Mouse (Mus musculus) midbrain, embryonic 14.5 days (tissue): ENCODE measurements at regions not wholly inside any gene's neighbourhood (a gene's known extent, or its start where the extent isn't known, plus 50 kb on each side); places are given as distances from the start of the nearest gene placed in this dataset.

ENCODE experiments used
- ATAC-seq: fragments of 200-750 bp; cut with Nextera tagmentation; 2 replicates; pipeline ENCODE4 v1.8.0; 2017; ENCODE audit warnings: moderate number of reproducible peaks, moderate library complexity; ENCODE audit not compliant: low FRiP score, low TSS enrichment
- DNase-seq: peaks from one replicate; pipeline ENCODE4 v3.0.0-alpha.2; 2015
- H3K27ac ChIP-seq: fragments of 300-500 bp; sonication (generic); replicated peaks from 2 replicates; pipeline ENCODE4 v1.5.1; 2014; ENCODE audit warnings: mild to moderate bottlenecking, low read depth, low read length, moderate library complexity
- H3K27me3 ChIP-seq: fragments of 300-500 bp; sonication (generic); 2 replicates; pipeline ENCODE4 v1.6.1; 2014; ENCODE audit warnings: low read length, control low read depth, mixed read lengths; ENCODE audit not compliant: control insufficient read depth, insufficient read depth
- H3K36me3 ChIP-seq: fragments of 300-500 bp; sonication (generic); 2 replicates; pipeline ENCODE4 v1.6.1; 2014; ENCODE audit warnings: low read length, control low read depth; ENCODE audit not compliant: control insufficient read depth, insufficient read depth
- H3K4me1 ChIP-seq: fragments of 300-500 bp; sonication (generic); 2 replicates; pipeline ENCODE4 v1.6.1; 2014; ENCODE audit warnings: mild to moderate bottlenecking, antibody characterized with exemption, low read length, control low read depth; ENCODE audit not compliant: control insufficient read depth, insufficient read depth
- H3K4me2 ChIP-seq: fragments of 300-500 bp; sonication (generic); 2 replicates; pipeline ENCODE4 v1.6.1; 2014; ENCODE audit warnings: mild to moderate bottlenecking, low read length, moderate library complexity
- H3K4me3 ChIP-seq: fragments of 300-500 bp; sonication (generic); replicated peaks from 2 replicates; pipeline ENCODE4 v1.5.1; 2014; ENCODE audit warnings: low read depth, low read length
- H3K9ac ChIP-seq: fragments of 300-500 bp; sonication (generic); replicated peaks from 2 replicates; pipeline ENCODE4 v1.6.1; 2014; ENCODE audit warnings: mild to moderate bottlenecking, low read length, moderate library complexity
- H3K9me3 ChIP-seq: fragments of 300-500 bp; sonication (generic); 2 replicates; pipeline ENCODE4 v1.6.1; 2016; ENCODE audit warnings: low read length, control low read depth, mixed read lengths; ENCODE audit not compliant: control insufficient read depth
- WGBS: fragments of 180-500 bp; shearing (Covaris S2); extraction: QIAGEN DNeasy Blood & Tissue Kit; methylation state at CpG from one replicate; pipeline ENCODE4 v1.1.7; 2014; 5-methylcytosine and 5-hydroxymethylcytosine counted together

DNA sequence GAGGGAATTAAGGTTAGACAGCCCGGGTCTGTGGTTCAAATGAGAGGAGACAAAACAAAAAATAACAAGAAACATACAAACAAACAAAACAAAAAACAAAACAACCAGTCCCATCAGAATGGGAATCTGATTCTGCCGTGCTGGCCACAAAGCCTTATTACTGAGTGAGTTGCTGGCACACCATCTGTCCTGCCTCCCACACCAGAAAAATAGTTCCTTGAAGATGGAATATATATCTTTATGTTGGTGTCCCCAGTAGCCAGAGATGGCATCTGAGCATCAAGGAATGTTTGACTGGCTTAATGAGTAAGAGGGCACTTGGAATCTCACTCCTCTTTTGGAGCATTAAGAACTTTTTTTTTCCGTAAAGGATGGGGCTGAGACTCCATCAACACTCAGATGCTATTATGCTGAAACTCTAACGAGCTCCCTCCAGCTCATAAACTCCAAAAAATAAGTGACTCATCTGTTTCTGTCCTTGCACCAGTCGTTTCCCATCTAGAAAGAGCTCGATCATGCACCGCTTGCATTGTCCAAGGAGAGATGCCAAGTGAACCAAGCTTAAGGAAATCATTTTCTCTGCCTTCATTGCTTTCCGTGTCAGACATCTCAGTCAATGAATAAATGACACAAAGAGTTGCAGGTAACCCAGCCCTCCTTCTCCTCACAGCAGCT is 329.0 kb upstream of the Kdm8 start:
- DNase-seq: no peak
- no peak overlapping the region for H3K27ac ChIP-seq
- no peak overlapping the region for H3K4me2 ChIP-seq
- 86% methylated on average over 8 of the region's 8 CpGs for WGBS
- no peaks in the 10 kb centered on the region for H3K9me3 ChIP-seq
- no peaks in the 10 kb centered on the region for H3K36me3 ChIP-seq
- H3K4me3 ChIP-seq: no peak overlapping the region
- no peak for ATAC-seq
- no peaks in the 10 kb centered on the region for H3K27me3 ChIP-seq
- no peak overlapping the region for H3K9ac ChIP-seq
- no peaks in the 10 kb centered on the region for H3K4me1 ChIP-seq

DNA sequence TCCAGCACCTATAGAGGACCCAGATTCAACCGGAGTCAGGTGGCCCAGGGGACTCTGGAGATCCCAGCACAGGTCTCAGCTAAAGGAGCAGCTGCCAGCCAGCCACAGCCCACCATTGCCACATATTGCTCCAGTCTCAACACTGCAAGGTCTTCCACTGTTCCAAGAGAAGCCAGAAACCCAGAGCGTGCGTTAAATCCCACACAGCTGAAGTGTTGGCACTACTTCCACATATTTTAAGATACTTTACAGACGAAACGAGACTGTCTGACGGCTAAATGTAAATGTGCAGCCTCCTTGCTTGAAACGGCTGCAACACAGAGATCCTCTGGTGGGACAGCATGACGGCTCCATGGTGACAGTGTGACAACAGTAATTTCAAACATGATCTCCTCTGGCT is 327.3 kb upstream of the Kdm8 start:
- WGBS: 84% methylated on average over 8 of the region's 8 CpGs
- Histone ChIP-seq H3K9me3 (no peaks in the 10 kb centered on the region), H3K4me1 (no peaks in the 10 kb centered on the region), H3K9ac (no peak overlapping the region), H3K4me3 (no peak overlapping the region), H3K27me3 (no peaks in the 10 kb centered on the region), H3K36me3 (no peaks in the 10 kb centered on the region), H3K4me2 (no peak overlapping the region), H3K27ac (no peak overlapping the region)
- ATAC-seq (no peak), DNase-seq (no peak)

DNA sequence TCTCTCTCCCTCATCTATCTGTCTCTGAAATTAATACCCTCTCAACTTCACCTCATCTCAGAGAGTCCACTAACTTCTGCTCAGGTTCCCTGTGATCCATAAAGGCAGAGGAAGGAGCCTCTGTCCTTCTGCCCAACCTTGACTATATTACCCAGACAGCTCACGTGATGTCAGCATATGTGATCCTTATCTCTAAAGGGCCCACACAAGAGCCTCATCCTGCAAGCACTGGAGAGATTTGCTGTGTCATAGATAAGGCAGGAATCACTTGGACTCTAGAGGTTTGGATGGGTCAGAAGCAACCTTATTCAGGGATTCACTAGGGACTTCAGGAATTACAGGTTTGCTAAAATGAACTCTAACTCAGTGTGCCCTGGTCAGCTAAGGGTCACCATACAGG is 315.3 kb upstream of the Kdm8 start:
- Histone ChIP-seq H3K4me3 (no peak overlapping the region), H3K4me2 (no peak overlapping the region), H3K27me3 (no peaks in the 10 kb centered on the region), H3K9ac (no peak overlapping the region), H3K9me3 (no peaks in the 10 kb centered on the region), H3K4me1 (no peaks in the 10 kb centered on the region), H3K36me3 (no peaks in the 10 kb centered on the region), H3K27ac (no peak overlapping the region)
- ATAC-seq: no peak
- 86% methylated on average over 1 of the region's 1 CpGs for WGBS
- DNase-seq: no peak

GRCm38 (mm10) chr7:125131968-125132367 is 312.5 kb upstream of the Kdm8 start:
- DNase-seq (no peak), ATAC-seq (no peak)
- Histone ChIP-seq H3K27ac (no peak overlapping the region), H3K36me3 (no peaks in the 10 kb centered on the region), H3K4me1 (no peaks in the 10 kb centered on the region), H3K4me2 (no peak overlapping the region), H3K9me3 (no peaks in the 10 kb centered on the region), H3K27me3 (no peaks in the 10 kb centered on the region), H3K4me3 (no peak overlapping the region), H3K9ac (no peak overlapping the region)
- 64% methylated on average over 1 of the region's 1 CpGs for WGBS

- ATAC-seq (no peak), DNase-seq (no peak)
- no peak overlapping the region for H3K4me3 ChIP-seq
- no peak overlapping the region for H3K4me2 ChIP-seq
- H3K27me3 ChIP-seq: no peaks in the 10 kb centered on the region
- H3K9me3 ChIP-seq: no peaks in the 10 kb centered on the region
- H3K4me1 ChIP-seq: no peaks in the 10 kb centered on the region
- H3K9ac ChIP-seq: no peak overlapping the region
- H3K36me3 ChIP-seq: no peaks in the 10 kb centered on the region
- H3K27ac ChIP-seq: no peak overlapping the region
- WGBS: 96% methylated on average over 3 of the region's 3 CpGs
These were observed 305.9 kb upstream of the Kdm8 start for GRCm38 (mm10) chr7:125138607-125139006.

DNA sequence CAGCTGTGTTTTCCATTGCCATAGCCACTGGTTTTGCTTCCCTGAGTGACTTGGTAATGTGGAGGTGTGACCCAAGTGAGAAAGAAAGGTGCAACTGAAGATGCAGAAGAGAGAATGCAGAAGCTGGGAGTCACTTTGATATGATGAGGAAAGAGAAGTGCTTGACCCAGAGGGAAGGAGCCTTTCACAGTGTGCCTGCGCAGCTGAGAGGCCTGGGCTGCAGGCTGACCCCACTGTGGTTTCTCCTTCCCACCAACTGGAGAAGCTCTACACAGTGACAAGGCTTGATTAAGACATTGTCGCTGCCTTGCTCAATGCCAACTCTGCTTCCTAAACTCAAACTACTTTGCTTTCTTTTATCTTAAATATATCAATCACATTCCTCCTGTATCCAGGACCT is 305.3 kb upstream of the Kdm8 start:
- H3K36me3 ChIP-seq: no peaks in the 10 kb centered on the region
- H3K9me3 ChIP-seq: no peaks in the 10 kb centered on the region
- no peak overlapping the region for H3K4me3 ChIP-seq
- H3K27ac ChIP-seq: no peak overlapping the region
- no peaks in the 10 kb centered on the region for H3K4me1 ChIP-seq
- ATAC-seq (no peak), DNase-seq (no peak)
- 81% methylated on average over 2 of the region's 2 CpGs for WGBS
- no peak overlapping the region for H3K9ac ChIP-seq
- H3K27me3 ChIP-seq: no peaks in the 10 kb centered on the region
- no peak overlapping the region for H3K4me2 ChIP-seq

DNA sequence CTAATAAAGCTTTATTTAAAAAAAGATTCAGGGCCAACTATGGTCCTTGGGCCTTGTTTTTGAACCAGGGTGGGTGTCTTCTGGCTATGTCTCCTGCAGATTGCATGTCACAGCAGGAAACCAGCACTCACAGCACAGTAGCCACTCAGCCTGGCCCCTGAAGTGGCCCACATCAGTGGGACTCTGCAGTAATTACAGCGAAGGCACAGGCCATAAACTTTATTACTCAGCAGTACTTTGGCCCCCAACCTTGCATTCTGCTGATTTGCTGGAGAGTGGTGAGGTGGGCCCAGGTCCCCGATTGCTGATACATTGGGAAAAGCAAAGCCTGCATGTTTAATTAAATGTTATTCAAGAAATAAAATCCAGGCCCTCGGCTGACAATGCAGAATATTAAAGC is 303.6 kb upstream of the Kdm8 start:
- no peak overlapping the region for H3K9ac ChIP-seq
- 58% methylated on average over 3 of the region's 3 CpGs for WGBS

DNA sequence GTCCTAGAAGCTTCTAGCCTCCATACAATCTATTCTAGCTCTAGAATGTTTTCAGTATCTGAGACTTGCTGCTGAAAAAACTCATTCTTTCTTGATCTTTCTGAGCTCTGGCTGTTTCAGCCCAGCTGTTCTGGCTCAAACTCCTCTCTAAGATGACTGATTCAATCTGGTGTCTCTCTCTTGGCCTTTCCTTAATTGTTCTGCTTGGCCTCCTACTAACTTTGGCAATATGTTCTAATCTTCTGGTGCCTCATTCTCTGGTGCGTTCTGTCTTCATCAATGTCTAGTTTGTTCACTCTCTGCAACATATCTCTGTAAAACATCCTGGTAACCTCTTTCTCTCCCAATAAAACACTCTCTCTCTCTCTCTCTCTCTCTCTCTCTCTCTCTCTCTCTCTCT is 302.6 kb upstream of the Kdm8 start:
- Histone ChIP-seq H3K4me1 (no peaks in the 10 kb centered on the region), H3K27me3 (no peaks in the 10 kb centered on the region), H3K9ac (no peak overlapping the region), H3K27ac (no peak overlapping the region), H3K36me3 (no peaks in the 10 kb centered on the region), H3K4me3 (no peak overlapping the region), H3K9me3 (no peaks in the 10 kb centered on the region), H3K4me2 (no peak overlapping the region)
- 89% methylated on average over 1 of the region's 1 CpGs for WGBS
- DNase-seq: no peak
- no peak for ATAC-seq

More for the DNA sequence above, 303.6 kb upstream of the Kdm8 start:
- Histone ChIP-seq H3K27ac (no peak overlapping the region), H3K4me1 (no peaks in the 10 kb centered on the region), H3K36me3 (no peaks in the 10 kb centered on the region), H3K4me2 (no peak overlapping the region), H3K9me3 (no peaks in the 10 kb centered on the region), H3K27me3 (no peaks in the 10 kb centered on the region), H3K4me3 (no peak overlapping the region)
- ATAC-seq: no peak
- DNase-seq: no peak

GRCm38 (mm10) chr7:125146025-125146424 is 298.5 kb upstream of the Kdm8 start:
- ATAC-seq (no peak), DNase-seq (no peak)
- no peaks in the 10 kb centered on the region for H3K27me3 ChIP-seq
- H3K4me1 ChIP-seq: no peaks in the 10 kb centered on the region
- no peaks in the 10 kb centered on the region for H3K36me3 ChIP-seq
- no peaks in the 10 kb centered on the region for H3K9me3 ChIP-seq
- no peak overlapping the region for H3K27ac ChIP-seq
- WGBS: 64% methylated on average over 9 of the region's 9 CpGs
- H3K9ac ChIP-seq: no peak overlapping the region
- no peak overlapping the region for H3K4me2 ChIP-seq
- no peak overlapping the region for H3K4me3 ChIP-seq
